Mouse (Mus musculus) naive thymus-derived CD4-positive, alpha-beta T cell, adult 5 months (primary cell): ENCODE results near the gene Cbll1. TPM values are rescaled to one million over a fixed set of nuclear protein-coding genes. Genes with fewer than 3 reads are reported as not detected.

Source experiments
- polyA plus RNA-seq: library from polyadenylated mRNA; unstranded; fragments of 100-300 nt; shearing (Covaris generic); gene quantifications from one replicate; pipeline ENCODE4 v1.2.1, GENCODE M21; 2017

Gene Cbll1
- 44.4 TPM for polyA plus RNA-seq

GRCm38 (mm10) chr12:31499314-31500131 is at the start of gene Cbll1:
Cbll1 (minus strand) TSS chr12:31499616.

Other genes starting within 250 kb of the Cbll1 start
- not detected for gene Lamb1, start 234.4 kb downstream of the Cbll1 start, polyA plus RNA-seq
- 110 TPM for gene Dld, start 148.2 kb downstream of the Cbll1 start, polyA plus RNA-seq
- gene Slc26a3, start 108.7 kb downstream of the Cbll1 start, polyA plus RNA-seq: not detected
- not detected for gene Slc26a4, start 60.4 kb upstream of the Cbll1 start, polyA plus RNA-seq
- 36.0 TPM for gene Bcap29, start 135.0 kb upstream of the Cbll1 start, polyA plus RNA-seq
- 8.0 TPM for gene Dus4l, start 155.2 kb upstream of the Cbll1 start, polyA plus RNA-seq
- 39.5 TPM for gene Cog5, start 155.3 kb upstream of the Cbll1 start, polyA plus RNA-seq
- 0.52 TPM for gene Gpr22, start 214.3 kb upstream of the Cbll1 start, polyA plus RNA-seq